Mouse (Mus musculus): ENCODE results near the gene Atp6v1g3. TPM values are rescaled to one million over a fixed set of nuclear protein-coding genes. Genes with fewer than 3 reads are reported as not detected.

Atp6v1g3 gene
- polyA plus RNA-seq, 1 experiment from 2014 or later, result not detected

DNA sequence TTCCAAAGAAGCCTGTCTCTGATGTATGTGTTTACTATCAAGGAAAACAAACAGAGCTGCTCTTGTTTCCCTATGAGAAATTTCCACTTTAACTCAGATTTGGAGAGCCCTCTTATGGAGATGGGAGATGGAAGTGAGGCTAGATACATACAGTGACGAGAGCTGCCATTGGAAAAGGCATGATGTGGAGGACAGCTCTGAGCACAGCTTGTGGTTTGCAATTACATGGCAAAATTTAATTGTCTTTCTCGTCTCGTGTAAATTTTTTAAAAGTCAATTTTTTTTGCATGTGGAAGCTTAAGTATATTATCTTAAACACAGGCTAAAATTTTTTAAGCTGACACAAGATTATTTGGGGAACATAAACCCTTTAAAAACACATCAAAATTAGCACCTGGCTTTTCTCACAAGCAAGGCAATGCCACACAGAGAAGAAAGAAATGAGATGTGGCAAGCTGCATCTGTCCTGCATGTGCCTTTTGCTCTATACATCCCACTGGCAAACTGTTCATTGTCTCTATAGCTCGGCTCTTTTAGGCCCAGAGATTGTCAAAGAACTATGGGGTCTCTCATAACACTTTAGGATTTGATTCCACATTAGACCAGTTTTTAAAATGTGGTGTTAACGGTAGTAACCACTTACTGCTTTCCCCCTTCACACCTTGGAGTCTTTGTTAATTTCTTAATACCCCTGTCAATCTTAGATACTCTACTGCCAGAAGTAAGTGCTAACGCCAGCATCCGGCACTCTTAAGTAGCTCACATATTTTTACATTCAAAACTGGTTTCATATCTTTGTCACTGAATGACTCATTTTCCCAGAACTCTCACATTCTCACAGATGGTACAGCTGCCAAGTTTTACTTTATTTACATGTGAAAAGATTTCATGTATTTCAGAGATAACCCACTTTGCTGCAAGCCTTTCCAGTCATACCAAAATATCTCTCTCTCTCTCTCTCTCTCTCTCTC lies 16.2 kb downstream of the Atp6v1g3 start:
- no peak overlapping the region for H3K4me2 ChIP-seq (replicated peaks)
- H3K9me3 ChIP-seq, result no peaks in the 10 kb centered on the region
- 0 out of 2 replicates have a peak, but pooled peaks cover 4% of the 10 kb centered on the region for H3K4me1 ChIP-seq (replicated peaks)
- ATAC-seq, result no peak
- no peaks in the 10 kb centered on the region for H3K36me3 ChIP-seq
- H3K4me3 ChIP-seq (replicated peaks), result no peak overlapping the region
- no peak overlapping the region for H3K27ac ChIP-seq
- no peaks in the 10 kb centered on the region for H3K27me3 ChIP-seq
- WGBS, result 66% methylated on average over 7 of the region's 7 CpGs
- no peak overlapping the region for H3K9ac ChIP-seq (replicated peaks)

DNA sequence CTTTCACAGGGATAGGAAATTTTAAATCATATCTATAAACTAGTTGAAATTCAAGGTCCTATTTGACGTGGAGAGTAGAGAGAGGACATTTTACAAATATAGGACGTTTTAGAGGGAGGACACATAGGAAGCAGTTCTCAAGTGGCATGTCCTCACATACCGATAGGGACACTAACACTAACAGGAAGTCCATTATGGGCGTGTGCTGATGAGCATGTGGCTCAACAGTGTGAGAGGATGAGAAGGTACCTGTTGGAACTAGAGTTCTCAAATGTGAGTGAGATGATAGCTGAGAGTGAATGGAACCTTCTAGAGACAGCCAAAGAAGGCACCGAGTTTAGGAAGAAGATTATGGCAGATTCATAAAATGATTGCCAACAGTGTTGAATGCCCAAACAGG lies 17.9 kb downstream of the Atp6v1g3 start:
- H3K4me3 ChIP-seq (replicated peaks), result no peak overlapping the region
- 0 out of 2 replicates have a peak, but pooled peaks cover 4% of the 10 kb centered on the region for H3K4me1 ChIP-seq (replicated peaks)
- no peak for ATAC-seq
- no peaks in the 10 kb centered on the region for H3K9me3 ChIP-seq
- H3K36me3 ChIP-seq, result no peaks in the 10 kb centered on the region
- WGBS, result 91% methylated on average over 5 of the region's 5 CpGs
- H3K9ac ChIP-seq (replicated peaks), result no peak overlapping the region
- H3K4me2 ChIP-seq (replicated peaks), result no peak overlapping the region
- no peaks in the 10 kb centered on the region for H3K27me3 ChIP-seq
- H3K27ac ChIP-seq, result no peak overlapping the region

DNA sequence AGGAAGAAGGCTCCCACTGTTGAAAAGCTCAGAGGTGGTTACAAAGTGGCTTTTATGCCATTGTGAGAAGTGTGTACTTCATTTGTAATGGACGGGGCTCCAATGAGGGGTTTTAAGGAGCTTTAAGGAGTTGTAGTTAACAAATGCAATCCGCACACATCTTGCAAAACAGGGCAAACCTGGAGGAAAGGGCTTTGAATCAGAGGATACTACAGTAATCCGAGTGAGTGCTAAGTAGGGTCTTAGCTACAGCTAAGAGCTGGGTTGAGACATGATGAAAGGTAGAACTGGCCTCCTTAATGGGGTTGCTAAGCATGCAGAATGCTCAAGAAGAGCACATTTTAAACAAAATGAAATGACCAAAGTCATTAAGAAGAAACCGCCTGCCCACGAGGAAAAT lies 20.9 kb downstream of the Atp6v1g3 start:
- Histone ChIP-seq H3K27me3 (no peaks in the 10 kb centered on the region), H3K27ac (no peak overlapping the region), H3K36me3 (no peaks in the 10 kb centered on the region), H3K4me1 (replicated peaks) (no peaks in the 10 kb centered on the region), H3K9me3 (no peaks in the 10 kb centered on the region), H3K4me2 (replicated peaks) (no peak overlapping the region), H3K4me3 (replicated peaks) (no peak overlapping the region), H3K9ac (replicated peaks) (no peak overlapping the region)
- no peak for ATAC-seq
- WGBS, result 80% methylated on average over 5 of the region's 5 CpGs

DNA sequence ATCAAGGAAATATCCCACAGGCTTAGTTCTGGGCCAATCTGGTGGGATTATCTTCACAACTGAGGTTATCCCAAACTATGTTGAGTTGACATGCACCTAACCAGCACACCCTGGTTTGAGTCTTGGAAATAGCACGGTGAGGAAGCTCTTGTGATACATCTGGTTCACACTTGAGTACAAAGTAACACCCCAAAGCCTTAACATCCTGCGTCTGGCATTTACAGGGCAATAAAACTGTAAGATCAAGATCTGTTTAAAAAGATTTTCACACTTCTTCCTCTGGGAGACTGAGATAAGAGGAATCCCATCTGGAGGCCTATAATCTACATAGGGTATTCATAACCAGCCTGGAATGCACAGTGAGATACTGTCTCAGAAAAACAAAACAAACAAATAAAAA lies 24.6 kb downstream of the Atp6v1g3 start:
- H3K4me1 ChIP-seq (replicated peaks), result no peaks in the 10 kb centered on the region
- no peak overlapping the region for H3K4me3 ChIP-seq (replicated peaks)
- WGBS, result 84% methylated on average over 2 of the region's 2 CpGs
- no peaks in the 10 kb centered on the region for H3K36me3 ChIP-seq
- H3K9ac ChIP-seq (replicated peaks), result no peak overlapping the region
- H3K27me3 ChIP-seq, result no peaks in the 10 kb centered on the region
- no peak overlapping the region for H3K27ac ChIP-seq
- no peak overlapping the region for H3K4me2 ChIP-seq (replicated peaks)
- ATAC-seq, result no peak
- H3K9me3 ChIP-seq, result no peaks in the 10 kb centered on the region

DNA sequence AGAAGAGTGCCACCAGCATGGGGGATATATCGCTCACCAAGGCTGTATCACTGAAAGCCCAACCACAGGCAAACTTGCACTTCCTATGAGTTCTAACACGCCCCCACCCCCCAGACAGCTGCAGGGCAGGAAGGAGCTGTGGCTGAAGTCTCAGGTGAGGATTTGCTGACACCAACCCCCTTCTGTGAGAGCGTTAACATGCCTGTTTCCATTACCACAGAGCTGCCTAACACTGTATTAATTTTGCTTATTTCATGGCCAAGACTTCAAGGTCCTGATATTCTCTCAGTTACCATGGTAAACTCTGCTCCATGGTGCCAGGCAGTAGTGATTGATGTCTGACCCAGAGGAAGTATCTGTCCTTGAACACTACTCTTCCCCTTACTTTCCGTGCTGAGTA lies 26.0 kb downstream of the Atp6v1g3 start:
- no peak overlapping the region for H3K27ac ChIP-seq
- 64% methylated on average over 4 of the region's 4 CpGs for WGBS
- no peaks in the 10 kb centered on the region for H3K36me3 ChIP-seq
- no peak overlapping the region for H3K4me2 ChIP-seq (replicated peaks)
- no peaks in the 10 kb centered on the region for H3K9me3 ChIP-seq
- no peak overlapping the region for H3K4me3 ChIP-seq (replicated peaks)
- H3K9ac ChIP-seq (replicated peaks), result no peak overlapping the region
- H3K27me3 ChIP-seq, result no peaks in the 10 kb centered on the region
- H3K4me1 ChIP-seq (replicated peaks), result no peaks in the 10 kb centered on the region
- no peak for ATAC-seq

DNA sequence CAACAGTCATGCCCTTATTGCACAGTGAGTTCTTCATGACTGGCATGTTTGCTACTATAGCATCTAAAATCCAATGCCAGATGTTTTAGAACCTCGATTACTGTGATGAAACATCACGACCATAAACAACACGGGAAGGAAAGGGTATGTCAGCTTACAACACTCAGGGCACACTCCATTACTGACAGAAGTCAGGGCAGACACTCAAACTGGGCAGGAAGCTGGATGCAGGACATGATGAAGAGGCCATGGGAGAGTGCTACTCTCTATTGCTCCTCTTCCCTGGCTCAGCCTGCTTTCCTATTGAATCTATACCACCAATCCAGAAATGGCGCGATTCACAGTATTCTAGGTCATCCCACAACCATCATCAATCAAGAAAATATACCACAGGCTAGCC lies 28.4 kb downstream of the Atp6v1g3 start:
- Histone ChIP-seq H3K4me2 (replicated peaks) (no peak overlapping the region), H3K4me1 (replicated peaks) (no peaks in the 10 kb centered on the region), H3K9me3 (no peaks in the 10 kb centered on the region), H3K4me3 (replicated peaks) (no peak overlapping the region), H3K36me3 (no peaks in the 10 kb centered on the region), H3K9ac (replicated peaks) (no peak overlapping the region), H3K27me3 (no peaks in the 10 kb centered on the region), H3K27ac (no peak overlapping the region)
- ATAC-seq, result no peak
- 94% methylated on average over 5 of the region's 5 CpGs for WGBS

DNA sequence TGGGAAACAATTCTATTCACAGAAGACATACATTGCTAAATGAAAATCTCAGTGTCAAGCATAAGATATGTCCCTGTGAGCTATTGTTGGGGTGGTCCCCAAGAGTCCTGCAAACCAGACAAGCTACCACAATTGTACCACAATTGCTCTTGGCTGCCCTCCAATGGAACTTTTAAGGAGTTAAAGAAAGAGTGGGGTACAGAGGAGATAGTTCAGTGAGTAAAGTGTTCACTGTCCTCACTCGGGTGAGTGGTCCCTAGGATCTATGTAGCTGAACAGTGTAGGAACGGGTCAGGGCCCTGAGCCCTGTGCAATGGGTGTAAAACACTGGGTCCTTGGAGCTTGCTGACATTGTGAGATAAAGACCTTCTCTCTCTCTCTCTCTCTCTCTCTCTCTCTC lies 29.2 kb downstream of the Atp6v1g3 start:
- whole genome bisulfite sequencing, result 83% methylated on average over 2 of the region's 2 CpGs
- Histone ChIP-seq H3K4me1 (replicated peaks) (no peaks in the 10 kb centered on the region), H3K27ac (no peak overlapping the region), H3K36me3 (no peaks in the 10 kb centered on the region), H3K4me2 (replicated peaks) (no peak overlapping the region), H3K9me3 (no peaks in the 10 kb centered on the region), H3K9ac (replicated peaks) (no peak overlapping the region), H3K27me3 (no peaks in the 10 kb centered on the region), H3K4me3 (replicated peaks) (no peak overlapping the region)
- ATAC-seq, result no peak

DNA sequence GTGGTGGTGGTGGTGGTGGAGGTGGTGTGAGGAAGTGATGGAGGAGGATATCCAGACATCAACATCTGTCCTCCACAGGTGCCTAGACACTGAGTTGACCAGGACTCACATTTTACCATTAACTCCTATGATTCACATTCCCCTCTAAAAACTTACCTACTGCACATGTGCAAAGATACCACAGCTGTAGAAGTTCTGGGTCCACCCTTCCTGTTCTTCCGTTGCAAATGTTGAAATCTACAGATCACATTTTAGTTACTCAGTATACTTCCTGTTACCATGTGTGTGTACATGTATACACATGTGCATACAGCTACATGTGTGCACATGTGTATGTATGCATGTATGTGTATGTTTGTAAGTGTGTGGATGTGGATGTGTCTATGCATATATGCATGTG lies 29.8 kb downstream of the Atp6v1g3 start:
- Histone ChIP-seq H3K4me2 (replicated peaks) (no peak overlapping the region), H3K27ac (no peak overlapping the region), H3K9ac (replicated peaks) (no peak overlapping the region), H3K9me3 (no peaks in the 10 kb centered on the region), H3K4me3 (replicated peaks) (no peak overlapping the region), H3K4me1 (replicated peaks) (no peaks in the 10 kb centered on the region), H3K36me3 (no peaks in the 10 kb centered on the region), H3K27me3 (no peaks in the 10 kb centered on the region)
- ATAC-seq, result no peak
- WGBS, result 86% methylated on average over 1 of the region's 1 CpGs

DNA sequence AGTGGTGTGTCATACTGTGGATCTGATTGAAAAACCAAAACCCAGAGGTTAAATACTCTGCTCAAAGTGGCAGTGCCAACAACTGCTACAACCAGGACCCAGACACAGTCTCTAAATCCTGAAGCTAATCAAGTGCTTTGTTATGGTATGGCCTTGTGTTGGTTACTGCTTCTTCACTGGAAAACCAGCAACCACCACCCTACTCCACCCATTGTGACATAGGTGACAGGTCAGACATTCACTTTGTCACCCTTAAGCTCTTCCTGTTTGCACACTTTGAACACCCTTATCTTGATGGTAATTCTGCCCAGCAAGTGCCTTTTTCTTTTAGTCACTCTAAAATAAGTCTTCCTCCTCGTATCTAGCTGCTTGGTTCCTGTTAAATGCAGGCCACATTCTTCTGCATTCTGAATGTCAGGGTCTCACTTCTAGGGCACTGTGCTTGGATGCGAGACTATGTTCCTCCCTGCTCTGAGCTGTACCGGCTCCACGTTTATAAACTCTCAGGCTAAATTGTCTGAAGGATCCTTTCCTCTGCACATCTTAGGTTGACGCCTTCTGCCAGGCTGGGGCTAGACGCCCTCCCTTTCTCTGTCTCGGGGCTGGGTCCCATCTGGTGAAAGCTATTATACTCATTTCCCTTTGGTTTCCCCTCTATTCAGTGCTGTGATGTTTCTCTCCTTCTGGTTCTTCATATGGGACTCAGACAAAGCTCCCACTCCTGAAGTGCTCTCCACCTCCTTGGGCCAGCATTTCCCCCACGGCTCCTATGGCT lies 30.8 kb downstream of the Atp6v1g3 start:
- H3K4me1 ChIP-seq (replicated peaks), result no peaks in the 10 kb centered on the region
- no peak overlapping the region for H3K4me3 ChIP-seq (replicated peaks)
- no peak overlapping the region for H3K4me2 ChIP-seq (replicated peaks)
- H3K27me3 ChIP-seq, result no peaks in the 10 kb centered on the region
- WGBS, result 62% methylated on average over 8 of the region's 8 CpGs
- peak; percentile 45 for ATAC-seq
- no peaks in the 10 kb centered on the region for H3K36me3 ChIP-seq
- no peaks in the 10 kb centered on the region for H3K9me3 ChIP-seq
- H3K27ac ChIP-seq, result no peak overlapping the region
- no peak overlapping the region for H3K9ac ChIP-seq (replicated peaks)

DNA sequence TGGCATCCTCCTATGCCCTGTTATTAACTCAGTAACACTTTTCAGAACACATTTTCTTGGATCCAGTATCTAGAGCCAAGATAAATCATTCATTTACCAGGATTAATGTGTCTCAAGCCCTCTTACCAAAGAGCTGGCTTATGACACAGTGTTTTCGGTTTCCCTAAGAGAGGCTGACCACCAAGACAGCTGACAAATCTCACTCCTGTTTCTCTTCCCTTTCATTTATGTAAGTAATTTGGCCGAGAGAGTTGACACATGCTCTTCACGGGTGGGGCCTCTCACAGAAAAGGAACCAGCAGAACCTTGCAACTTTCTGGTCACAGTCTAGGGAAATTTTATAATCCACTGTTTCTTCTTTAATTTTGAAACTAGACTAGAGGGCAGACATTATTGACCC lies 49.1 kb downstream of the Atp6v1g3 start:
- Histone ChIP-seq H3K4me3 (replicated peaks) (no peak overlapping the region), H3K36me3 (no peaks in the 10 kb centered on the region), H3K27me3 (no peaks in the 10 kb centered on the region), H3K27ac (no peak overlapping the region), H3K4me2 (replicated peaks) (no peak overlapping the region), H3K4me1 (replicated peaks) (peaks cover 21% of the 10 kb centered on the region), H3K9me3 (no peaks in the 10 kb centered on the region), H3K9ac (replicated peaks) (no peak overlapping the region)
- WGBS, result 92% methylated on average over 3 of the region's 3 CpGs
- ATAC-seq, result no peak

DNA sequence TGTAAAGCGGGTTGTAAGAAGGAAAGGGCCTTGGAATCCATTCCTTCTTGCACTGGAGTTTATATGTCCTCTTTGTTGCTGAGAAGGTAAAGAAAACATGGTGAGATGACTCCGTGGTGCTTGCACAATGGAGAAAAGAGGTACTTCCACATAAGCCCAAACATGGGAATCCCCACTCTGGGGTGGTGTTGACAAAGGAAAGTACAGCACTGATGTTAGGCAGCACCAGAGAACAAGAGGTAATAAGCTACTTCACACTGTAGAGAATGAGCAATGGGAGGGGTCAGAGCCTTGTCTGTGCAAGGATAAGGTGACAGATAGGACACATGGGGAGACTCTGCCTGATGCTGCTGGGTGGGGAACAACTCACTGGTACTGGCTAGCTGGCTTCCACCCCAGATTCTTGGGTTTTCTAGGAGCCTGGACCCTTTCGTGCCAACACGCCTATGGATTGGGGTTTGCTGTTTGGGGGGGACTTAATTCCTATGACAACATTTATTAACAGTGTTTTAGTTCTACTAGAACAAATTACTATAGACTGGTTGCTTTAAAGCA lies 49.6 kb downstream of the Atp6v1g3 start:
- no peak for ATAC-seq
- H3K4me1 ChIP-seq (replicated peaks), result peaks cover 21% of the 10 kb centered on the region
- H3K4me2 ChIP-seq (replicated peaks), result no peak overlapping the region
- no peak overlapping the region for H3K4me3 ChIP-seq (replicated peaks)
- no peak overlapping the region for H3K9ac ChIP-seq (replicated peaks)
- 91% methylated on average over 4 of the region's 4 CpGs for WGBS
- H3K27ac ChIP-seq, result no peak overlapping the region
- no peaks in the 10 kb centered on the region for H3K9me3 ChIP-seq
- no peaks in the 10 kb centered on the region for H3K36me3 ChIP-seq
- no peaks in the 10 kb centered on the region for H3K27me3 ChIP-seq

DNA sequence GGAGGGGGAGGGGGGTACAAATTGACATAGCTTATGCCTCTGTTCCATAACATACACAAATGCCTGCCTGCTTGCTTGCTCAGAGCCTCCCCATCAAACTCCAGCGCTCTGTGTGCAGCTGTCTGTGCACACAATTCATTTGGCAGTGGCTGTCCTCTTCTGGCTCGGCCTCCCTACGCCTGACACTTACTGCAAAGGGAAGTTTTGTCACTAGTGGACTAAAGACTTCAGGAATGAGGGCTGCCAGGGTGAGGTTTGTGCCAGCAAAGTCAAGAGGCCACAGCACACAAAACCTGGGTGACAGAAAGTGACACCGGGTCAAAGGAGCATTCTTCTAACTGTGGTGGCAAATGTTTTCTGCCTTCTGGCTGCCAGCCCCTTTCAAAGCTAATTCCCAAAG lies 52.6 kb downstream of the Atp6v1g3 start:
- WGBS, result 38% methylated on average over 4 of the region's 4 CpGs
- peak overlapping the region; percentile 62 for H3K27ac ChIP-seq

More for the DNA sequence above, 52.6 kb downstream of the Atp6v1g3 start:
- no peaks in the 10 kb centered on the region for H3K36me3 ChIP-seq
- peaks cover 32% of the 10 kb centered on the region for H3K4me1 ChIP-seq (replicated peaks)
- no peak overlapping the region for H3K4me3 ChIP-seq (replicated peaks)
- peak; percentile 66 for ATAC-seq
- H3K4me2 ChIP-seq (replicated peaks), result no peak overlapping the region
- H3K27me3 ChIP-seq, result no peaks in the 10 kb centered on the region
- H3K9ac ChIP-seq (replicated peaks), result no peak overlapping the region
- no peaks in the 10 kb centered on the region for H3K9me3 ChIP-seq
